Mouse (Mus musculus) myocyte (in vitro differentiated cells): ENCODE results near the gene Rc3h1.

Experiments used
- CEBPB ChIP-seq: IDR thresholded peaks from 2 replicates; pipeline ENCODE4 v1.6.1; 2011; ENCODE audit warnings: mild to moderate bottlenecking, moderate library complexity; ENCODE audit not compliant: poor library complexity, insufficient read depth, severe bottlenecking
- MAX ChIP-seq: IDR thresholded peaks from one replicate; pipeline ENCODE4 v1.6.1; 2011; ENCODE audit warnings: low read depth, mild to moderate bottlenecking, control low read depth
- MYOD1 ChIP-seq, 3 experiments: IDR thresholded peaks; one replicate each; pipeline ENCODE4 v1.6.1; 2011; ENCODE audit warnings: control low read depth in 2 of 3, low read depth in 2 of 3, mild to moderate bottlenecking in 2 of 3, moderate library complexity in 1 of 3; ENCODE audit not compliant: insufficient read length in 2 of 3, control insufficient read depth in 1 of 3
- POLR2AphosphoS2 ChIP-seq: IDR thresholded peaks from one replicate; pipeline ENCODE4 v1.6.1; 2011; ENCODE audit warnings: low read depth, control low read depth; ENCODE audit not compliant: insufficient read length
- TCF12 ChIP-seq: IDR thresholded peaks from one replicate; pipeline ENCODE4 v1.6.1; 2011; ENCODE audit warnings: mild to moderate bottlenecking, control low read depth; ENCODE audit not compliant: poor library complexity, insufficient read depth, severe bottlenecking
- USF1 ChIP-seq: IDR thresholded peaks from one replicate; pipeline ENCODE4 v1.6.1; 2011; ENCODE audit warnings: low read depth, mild to moderate bottlenecking, control low read depth, moderate library complexity

- TF ChIP-seq POLR2AphosphoS2 (no peak), MYOD1 (IDR thresholded peaks at IDR 0.05; ENCODE audit: control insufficient read depth in 1 of 3, insufficient read length in 2 of 3, low read depth in 2 of 3) (no peak), CEBPB (no peak), USF1 (no peak), MAX (no peak), TCF12 (no peak)
Measured at GRCm38 (mm10) chr1:160986881-160987635, 80.8 kb downstream of the Rc3h1 start.
